Mouse (Mus musculus): Measurements from ENCODE around the gene Slc25a13.

DNA sequence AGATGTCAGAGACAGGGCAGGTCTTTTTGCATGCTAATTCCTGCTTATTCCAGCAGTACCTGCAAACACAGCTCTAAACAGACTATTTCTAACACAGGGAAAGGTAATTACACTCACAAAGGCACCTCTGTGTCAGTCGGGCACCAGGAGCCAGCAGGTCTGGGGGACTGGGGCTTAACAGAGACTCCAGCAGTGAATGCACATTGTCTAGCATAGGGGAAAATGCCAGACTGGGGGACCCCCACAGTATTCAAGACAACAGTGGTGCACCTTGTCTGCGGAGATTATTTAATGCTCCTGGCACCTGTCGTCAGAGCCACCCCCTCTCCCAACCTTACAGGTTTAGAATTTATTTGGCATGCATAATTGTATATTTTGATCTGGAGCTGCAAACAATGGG, 158.4 kb downstream of the Slc25a13 start:
- no peak for TF ChIP-seq CTCF (IDR thresholded peaks at IDR 0.05; ENCODE audit: low read depth, low read length)
- TF ChIP-seq POLR2A (IDR thresholded peaks at IDR 0.05; ENCODE audit: insufficient read depth, low read length) = no peak
- no peak for TF ChIP-seq EP300 (IDR thresholded peaks at IDR 0.05; ENCODE audit: insufficient read depth, low read depth, low read length)
